Mouse (Mus musculus) heart, embryonic 14.5 days (tissue): ENCODE measurements around the gene Zc3h4. TPM values are rescaled to one million over a fixed set of nuclear protein-coding genes. Genes with fewer than 3 reads are reported as not detected.

Experiments used
- polyA plus RNA-seq: library from polyadenylated mRNA; unstranded; fragments of >200 nt; fragmentation: Nextera tagmentation; extraction: Ambion mirVana; gene quantifications from 2 replicates; pipeline ENCODE4 v1.2.1, GENCODE M21; 2014

The Zc3h4 gene
- polyA plus RNA-seq, 1 experiment from 2014 or later = 10.6 TPM

Other genes with a start within 250 kb of the Zc3h4 start
- gene Meis3, start 225.8 kb upstream of the Zc3h4 start, polyA plus RNA-seq = 15.1 and 15.5 TPM in 2 replicates
- gene Dhx34, start 178.9 kb upstream of the Zc3h4 start, polyA plus RNA-seq = 5.3 and 7.8 TPM in 2 replicates
- 0.80 and 0.94 TPM in 2 replicates for gene C5ar2, start 156.8 kb upstream of the Zc3h4 start, polyA plus RNA-seq
- 3.3 and 3.7 TPM in 2 replicates for gene C5ar1, start 141.4 kb upstream of the Zc3h4 start, polyA plus RNA-seq
- gene Inafm1, start 127.3 kb upstream of the Zc3h4 start, polyA plus RNA-seq = 9.9 and 11.7 TPM in 2 replicates
- gene Ccdc9, start 114.1 kb upstream of the Zc3h4 start, polyA plus RNA-seq = 10.6 and 11.2 TPM in 2 replicates
- 3.8 and 5.2 TPM in 2 replicates for gene Bbc3, start 92.5 kb upstream of the Zc3h4 start, polyA plus RNA-seq
- gene Sae1, start 13.1 kb upstream of the Zc3h4 start, polyA plus RNA-seq = 179 and 183 TPM in 2 replicates
- 87.5 and 96.7 TPM in 2 replicates for gene Tmem160, start 51.9 kb downstream of the Zc3h4 start, polyA plus RNA-seq
- 0.20 TPM in 1 of 2 replicates, not detected in the other for gene Npas1, start 76.8 kb downstream of the Zc3h4 start, polyA plus RNA-seq
- 16.7 and 18.0 TPM in 2 replicates for gene Arhgap35, start 214.1 kb downstream of the Zc3h4 start, polyA plus RNA-seq